Mouse (Mus musculus) lung, embryonic 15.5 days (tissue): Measurements from ENCODE around the gene Popdc2. TPM values are rescaled to one million over a fixed set of nuclear protein-coding genes. Genes with fewer than 3 reads are reported as not detected.

Source experiments
- ATAC-seq: fragments of 200-750 bp; cut with Nextera tagmentation; 2 replicates; pipeline ENCODE4 v1.8.0; 2017; ENCODE audit warnings: moderate number of reproducible peaks, borderline replicate concordance; ENCODE audit not compliant: low FRiP score, low TSS enrichment; ENCODE audit errors: extremely low read depth
- H3K27ac ChIP-seq: fragments of 300-500 bp; sonication (generic); 2 replicates; pipeline ENCODE4 v1.5.1; 2015; ENCODE audit warnings: moderate library complexity, mild to moderate bottlenecking, inconsistent platforms
- H3K27me3 ChIP-seq: fragments of 300-500 bp; sonication (generic); 2 replicates; pipeline ENCODE4 v1.6.1; 2015; ENCODE audit warnings: inconsistent platforms
- H3K36me3 ChIP-seq: fragments of 300-500 bp; sonication (generic); 2 replicates; pipeline ENCODE4 v1.6.1; 2015; ENCODE audit warnings: inconsistent platforms
- H3K4me1 ChIP-seq: fragments of 300-500 bp; sonication (generic); 2 replicates; pipeline ENCODE4 v1.6.1; 2015; ENCODE audit warnings: inconsistent platforms
- H3K4me2 ChIP-seq: fragments of 300-500 bp; sonication (generic); 2 replicates; pipeline ENCODE4 v1.6.1; 2015; ENCODE audit warnings: inconsistent platforms, mild to moderate bottlenecking, moderate library complexity
- H3K4me3 ChIP-seq: fragments of 300-500 bp; sonication (generic); 2 replicates; pipeline ENCODE4 v1.5.1; 2015; ENCODE audit warnings: mild to moderate bottlenecking, inconsistent platforms
- H3K9ac ChIP-seq: fragments of 300-500 bp; sonication (generic); 2 replicates; pipeline ENCODE4 v1.6.1; 2015; ENCODE audit warnings: inconsistent platforms
- H3K9me3 ChIP-seq: fragments of 300-500 bp; sonication (generic); 2 replicates; pipeline ENCODE4 v1.6.1; 2016; ENCODE audit warnings: inconsistent platforms
- WGBS: fragments of 180-500 bp; shearing (Covaris S2); methylation state at CpG from one replicate; pipeline ENCODE4 v1.1.7; 2015; 5-methylcytosine and 5-hydroxymethylcytosine counted together
- polyA plus RNA-seq: library from polyadenylated mRNA; unstranded; fragments of >200 nt; fragmentation: Nextera tagmentation; extraction: Ambion mirVana; gene quantifications from 2 replicates; pipeline ENCODE4 v1.2.1, GENCODE M21; 2015

The Popdc2 gene
- polyA plus RNA-seq, 1 experiment from 2014 or later, result 10.8 TPM

GRCm38 (mm10) chr16:38370633-38371374 is 8.8 kb downstream of the Popdc2 start:
- 64% methylated on average over 8 of the region's 8 CpGs for WGBS
- no peak for ATAC-seq
- H3K9ac ChIP-seq, result no peak overlapping the region

GRCm38 (mm10) chr16:38371705-38372296 is 9.8 kb downstream of the Popdc2 start:
- Histone ChIP-seq H3K9ac (no peak overlapping the region), H3K36me3 (no peaks in the 10 kb centered on the region), H3K27ac (no peak overlapping the region), H3K27me3 (no peaks in the 10 kb centered on the region), H3K4me2 (no peak overlapping the region), H3K4me3 (no peak overlapping the region), H3K4me1 (0 out of 2 replicates have a peak, but pooled peaks cover 7% of the 10 kb centered on the region), H3K9me3 (no peaks in the 10 kb centered on the region)
- WGBS, result 79% methylated on average over 15 of the region's 15 CpGs
- ATAC-seq, result no peak

More at GRCm38 (mm10) chr16:38370633-38371374, 8.8 kb downstream of the Popdc2 start:
- Histone ChIP-seq H3K4me3 (no peak overlapping the region), H3K27me3 (no peaks in the 10 kb centered on the region), H3K4me2 (no peak overlapping the region), H3K4me1 (no peaks in the 10 kb centered on the region), H3K36me3 (no peaks in the 10 kb centered on the region), H3K27ac (no peak overlapping the region), H3K9me3 (no peaks in the 10 kb centered on the region)

- Histone ChIP-seq H3K9me3 (no peaks in the 10 kb centered on the region), H3K36me3 (no peaks in the 10 kb centered on the region), H3K4me3 (no peak overlapping the region), H3K4me2 (no peak overlapping the region), H3K27me3 (no peaks in the 10 kb centered on the region), H3K4me1 (0 out of 2 replicates have a peak, but pooled peaks cover 7% of the 10 kb centered on the region), H3K27ac (no peak overlapping the region), H3K9ac (no peak overlapping the region)
- WGBS, result 82% methylated on average over 4 of the region's 4 CpGs
- no peak for ATAC-seq
These were observed 10.9 kb downstream of the Popdc2 start for GRCm38 (mm10) chr16:38372876-38373275.

GRCm38 (mm10) chr16:38373439-38373838 is 11.4 kb downstream of the Popdc2 start:
- no peak overlapping the region for H3K4me2 ChIP-seq
- WGBS, result 80% methylated on average over 10 of the region's 10 CpGs
- H3K9me3 ChIP-seq, result no peaks in the 10 kb centered on the region
- no peak for ATAC-seq
- H3K4me3 ChIP-seq, result no peak overlapping the region
- H3K9ac ChIP-seq, result no peak overlapping the region
- no peaks in the 10 kb centered on the region for H3K27me3 ChIP-seq
- no peaks in the 10 kb centered on the region for H3K36me3 ChIP-seq
- H3K27ac ChIP-seq, result no peak overlapping the region
- 0 out of 2 replicates have a peak, but pooled peaks cover 7% of the 10 kb centered on the region for H3K4me1 ChIP-seq

GRCm38 (mm10) chr16:38373941-38374340 is 11.9 kb downstream of the Popdc2 start:
- ATAC-seq, result no peak
- Histone ChIP-seq H3K4me3 (no peak overlapping the region), H3K4me1 (0 out of 2 replicates have a peak, but pooled peaks cover 7% of the 10 kb centered on the region), H3K9me3 (no peaks in the 10 kb centered on the region), H3K27ac (no peak overlapping the region), H3K27me3 (no peaks in the 10 kb centered on the region), H3K9ac (no peak overlapping the region), H3K36me3 (no peaks in the 10 kb centered on the region), H3K4me2 (no peak overlapping the region)
- 81% methylated on average over 16 of the region's 16 CpGs for WGBS

- 77% methylated on average over 10 of the region's 10 CpGs for WGBS
- Histone ChIP-seq H3K4me1 (0 out of 2 replicates have a peak, but pooled peaks cover 7% of the 10 kb centered on the region), H3K9me3 (no peaks in the 10 kb centered on the region), H3K4me2 (no peak overlapping the region), H3K27ac (no peak overlapping the region), H3K27me3 (no peaks in the 10 kb centered on the region), H3K4me3 (no peak overlapping the region), H3K36me3 (no peaks in the 10 kb centered on the region), H3K9ac (no peak overlapping the region)
- no peak for ATAC-seq
These were observed 12.6 kb downstream of the Popdc2 start for GRCm38 (mm10) chr16:38374379-38375140.

GRCm38 (mm10) chr16:38375182-38375581 is 13.2 kb downstream of the Popdc2 start:
- no peak for ATAC-seq
- Histone ChIP-seq H3K36me3 (no peaks in the 10 kb centered on the region), H3K9me3 (no peaks in the 10 kb centered on the region), H3K4me2 (no peak overlapping the region), H3K27ac (no peak overlapping the region), H3K9ac (no peak overlapping the region), H3K4me1 (0 out of 2 replicates have a peak, but pooled peaks cover 7% of the 10 kb centered on the region), H3K4me3 (no peak overlapping the region), H3K27me3 (no peaks in the 10 kb centered on the region)
- WGBS, result 71% methylated on average over 7 of the region's 7 CpGs

- WGBS, result 21% methylated on average over 17 of the region's 17 CpGs
- Histone ChIP-seq H3K27me3 (no peaks in the 10 kb centered on the region), H3K36me3 (no peaks in the 10 kb centered on the region), H3K4me3 (peak overlapping the region; percentile 38), H3K4me1 (0 out of 2 replicates have a peak, but pooled peaks cover 7% of the 10 kb centered on the region), H3K27ac (peak overlapping the region; percentile 41; the same call in 1 of the 2 replicates), H3K4me2 (peak overlapping the region; percentile 54), H3K9me3 (no peaks in the 10 kb centered on the region), H3K9ac (peak overlapping the region; percentile 36; the same call in 1 of the 2 replicates)
- ATAC-seq, result peak; percentile 84; the same call in 1 of the 2 replicates
These were observed 14.3 kb downstream of the Popdc2 start for GRCm38 (mm10) chr16:38376163-38376840.

- no peaks in the 10 kb centered on the region for H3K9me3 ChIP-seq
- 42% methylated on average over 8 of the region's 8 CpGs for WGBS
- H3K9ac ChIP-seq, result peak overlapping the region; percentile 36; the same call in 1 of the 2 replicates
- H3K27me3 ChIP-seq, result no peaks in the 10 kb centered on the region
- H3K27ac ChIP-seq, result peak overlapping the region; percentile 41; the same call in 1 of the 2 replicates
- 0 out of 2 replicates have a peak, but pooled peaks cover 7% of the 10 kb centered on the region for H3K4me1 ChIP-seq
- peak overlapping the region; percentile 38 for H3K4me3 ChIP-seq
- peak overlapping the region; percentile 54 for H3K4me2 ChIP-seq
- no peaks in the 10 kb centered on the region for H3K36me3 ChIP-seq
- no peak for ATAC-seq
These were observed 14.8 kb downstream of the Popdc2 start for GRCm38 (mm10) chr16:38376841-38377249.

GRCm38 (mm10) chr16:38377546-38377945 is 15.5 kb downstream of the Popdc2 start:
- H3K36me3 ChIP-seq, result no peaks in the 10 kb centered on the region

GRCm38 (mm10) chr16:38378591-38378990 is 16.6 kb downstream of the Popdc2 start:
- 0 out of 2 replicates have a peak, but pooled peaks cover 7% of the 10 kb centered on the region for H3K4me1 ChIP-seq
- no peak overlapping the region for H3K4me3 ChIP-seq
- no peaks in the 10 kb centered on the region for H3K9me3 ChIP-seq
- no peak overlapping the region for H3K4me2 ChIP-seq
- WGBS, result 86% methylated on average over 6 of the region's 6 CpGs
- ATAC-seq, result no peak
- no peaks in the 10 kb centered on the region for H3K36me3 ChIP-seq
- H3K27ac ChIP-seq, result no peak overlapping the region
- no peak overlapping the region for H3K9ac ChIP-seq
- no peaks in the 10 kb centered on the region for H3K27me3 ChIP-seq

More at GRCm38 (mm10) chr16:38377546-38377945, 15.5 kb downstream of the Popdc2 start:
- Histone ChIP-seq H3K27me3 (no peaks in the 10 kb centered on the region), H3K4me3 (no peak overlapping the region), H3K9ac (no peak overlapping the region), H3K4me2 (no peak overlapping the region), H3K27ac (no peak overlapping the region), H3K9me3 (no peaks in the 10 kb centered on the region), H3K4me1 (0 out of 2 replicates have a peak, but pooled peaks cover 7% of the 10 kb centered on the region)
- ATAC-seq, result no peak
- 80% methylated on average over 6 of the region's 6 CpGs for WGBS
